Mouse (Mus musculus): ENCODE results near the gene Entpd7. TPM values are rescaled to one million over a fixed set of nuclear protein-coding genes. Genes with fewer than 3 reads are reported as not detected.

Entpd7 gene
- total and polyA plus RNA-seq, 2 experiments from 2014 or later: 8.4 to 9.3 TPM

DNA sequence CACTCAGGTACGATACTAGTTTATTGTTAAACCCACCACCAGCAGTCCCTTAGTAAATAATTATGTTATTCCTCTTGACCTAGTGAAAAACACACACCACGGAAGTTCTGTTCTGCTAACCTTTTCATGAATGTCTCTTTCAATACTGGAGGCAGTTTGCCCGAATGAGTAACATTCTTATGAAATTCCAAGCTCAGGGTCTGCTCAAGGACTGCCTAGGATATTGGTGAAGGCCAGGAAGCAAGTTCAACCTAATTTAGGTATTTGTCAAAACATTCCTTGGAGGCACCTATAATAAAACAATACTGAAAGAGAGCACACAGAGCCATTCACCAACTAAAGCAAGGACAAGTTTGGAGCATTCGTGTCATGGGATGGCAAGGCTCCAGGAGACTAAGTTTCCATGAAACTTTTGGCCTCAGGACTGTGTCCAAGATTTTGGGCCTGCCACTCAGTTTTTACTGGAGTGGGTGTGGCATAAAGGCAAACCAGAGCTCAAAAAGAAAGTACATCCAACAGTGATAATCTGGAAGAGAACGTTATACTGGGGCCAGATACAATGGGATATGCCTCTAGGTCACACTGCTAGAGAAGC, 80.0 kb downstream of the Entpd7 start:
- Histone ChIP-seq H3K4me2 (ENCODE audit: low read depth) (no peak overlapping the region), H3K27me3 (ENCODE audit: insufficient read depth, low read length) (no peaks in the 10 kb centered on the region), H3K4me1 (ENCODE audit: insufficient read depth) (no peaks in the 10 kb centered on the region), H3K36me3 (ENCODE audit: insufficient read depth) (no peaks in the 10 kb centered on the region), H3K9ac (no peak overlapping the region), H3K27ac (ENCODE audit: low read depth, low read length) (no peak overlapping the region), H3K9me3 (ENCODE audit: low read length) (no peaks in the 10 kb centered on the region), H3K4me3 (ENCODE audit: low read depth, low read length) (no peak overlapping the region)
- ATAC-seq (no peak), DNase-seq (no peak)
- no peak for TF ChIP-seq CTCF (IDR thresholded peaks at IDR 0.05; ENCODE audit: low read depth)
- 84% methylated on average over 5 of the region's 5 CpGs for WGBS

DNA sequence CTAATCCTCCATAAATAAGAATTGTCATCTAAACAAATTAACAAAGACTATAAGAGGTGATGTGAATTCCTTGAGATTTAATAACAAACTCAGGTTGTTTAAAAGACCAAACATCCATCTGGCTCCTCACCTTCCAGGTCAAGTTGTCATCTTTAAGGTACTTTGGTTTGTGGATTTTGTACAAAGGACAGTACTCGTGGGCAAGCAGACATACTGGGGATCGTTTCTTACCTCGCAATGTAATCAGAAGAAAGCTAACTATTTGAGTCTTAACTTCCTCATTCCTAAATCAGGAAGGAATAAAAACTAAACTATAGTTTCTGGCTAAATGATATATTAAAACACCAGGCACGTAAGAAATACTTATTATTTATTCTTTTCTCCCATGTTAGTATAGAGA, 81.1 kb downstream of the Entpd7 start:
- ATAC-seq: no peak
- Histone ChIP-seq H3K27me3 (ENCODE audit: insufficient read depth, low read length) (no peaks in the 10 kb centered on the region), H3K27ac (ENCODE audit: low read depth, low read length) (no peak overlapping the region), H3K4me1 (ENCODE audit: insufficient read depth) (no peaks in the 10 kb centered on the region), H3K4me2 (ENCODE audit: low read depth) (no peak overlapping the region), H3K9ac (no peak overlapping the region), H3K36me3 (ENCODE audit: insufficient read depth) (no peaks in the 10 kb centered on the region), H3K9me3 (ENCODE audit: low read length) (no peaks in the 10 kb centered on the region), H3K4me3 (ENCODE audit: low read depth, low read length) (no peak overlapping the region)
- WGBS: 92% methylated on average over 4 of the region's 4 CpGs
- TF ChIP-seq CTCF (IDR thresholded peaks at IDR 0.05; ENCODE audit: low read depth): no peak
- DNase-seq: no peak

DNA sequence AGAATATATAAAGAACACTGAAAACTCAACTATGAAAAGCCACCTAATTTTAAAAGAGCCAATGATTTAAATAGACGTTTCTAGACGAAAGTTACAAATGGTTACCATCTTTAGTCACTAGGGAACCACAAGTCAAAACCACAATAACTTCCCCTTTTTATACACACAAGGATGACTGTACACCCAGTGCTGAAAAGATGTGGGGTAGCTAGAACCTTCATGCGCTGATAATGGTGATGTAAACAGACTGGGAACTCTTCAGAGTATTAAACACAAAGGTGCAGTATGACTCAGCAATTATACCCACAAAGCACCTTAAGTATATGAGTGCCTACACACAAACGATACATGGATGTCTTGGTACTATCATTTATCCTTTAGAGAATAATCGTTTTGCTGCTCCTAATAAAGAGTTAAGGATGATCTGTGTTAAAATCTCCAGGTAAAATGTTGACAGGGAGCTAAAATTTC, 82.1 kb downstream of the Entpd7 start:
- Histone ChIP-seq H3K27me3 (ENCODE audit: insufficient read depth, low read length) (no peaks in the 10 kb centered on the region), H3K9ac (no peak overlapping the region), H3K27ac (ENCODE audit: low read depth, low read length) (no peak overlapping the region), H3K36me3 (ENCODE audit: insufficient read depth) (no peaks in the 10 kb centered on the region), H3K4me1 (ENCODE audit: insufficient read depth) (no peaks in the 10 kb centered on the region), H3K4me3 (ENCODE audit: low read depth, low read length) (no peak overlapping the region), H3K4me2 (ENCODE audit: low read depth) (no peak overlapping the region), H3K9me3 (ENCODE audit: low read length) (no peaks in the 10 kb centered on the region)
- no peak for TF ChIP-seq CTCF (IDR thresholded peaks at IDR 0.05; ENCODE audit: low read depth)
- DNase-seq: no peak
- ATAC-seq: no peak
- 88% methylated on average over 5 of the region's 5 CpGs for WGBS

DNA sequence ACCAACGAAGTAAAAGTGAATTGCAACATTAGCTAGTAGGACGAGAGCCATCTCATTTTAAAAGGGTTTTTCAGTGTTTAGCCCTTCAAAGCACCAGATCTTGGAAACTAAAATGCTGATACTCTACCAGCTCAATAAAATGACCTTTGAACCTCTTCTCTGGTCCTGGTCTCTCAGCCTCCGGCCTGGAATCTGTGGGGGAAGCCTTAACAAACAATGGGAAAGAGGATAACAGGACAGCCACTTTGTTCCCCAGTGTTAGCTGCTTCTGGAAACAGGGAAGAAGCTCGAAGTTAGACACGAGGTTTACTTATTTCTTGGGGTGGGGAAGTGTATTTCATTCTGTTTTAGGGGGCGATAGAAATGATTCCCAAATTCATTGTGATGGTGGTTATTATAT, 82.8 kb downstream of the Entpd7 start:
- no peaks in the 10 kb centered on the region for H3K27me3 ChIP-seq (ENCODE audit: insufficient read depth, low read length)
- no peak for TF ChIP-seq CTCF (IDR thresholded peaks at IDR 0.05; ENCODE audit: low read depth)
- ATAC-seq (no peak), DNase-seq (no peak)
- H3K9ac ChIP-seq: no peak overlapping the region
- H3K36me3 ChIP-seq (ENCODE audit: insufficient read depth): no peaks in the 10 kb centered on the region
- no peaks in the 10 kb centered on the region for H3K9me3 ChIP-seq (ENCODE audit: low read length)
- no peak overlapping the region for H3K27ac ChIP-seq (ENCODE audit: low read depth, low read length)
- WGBS: 57% methylated on average over 6 of the region's 6 CpGs
- no peak overlapping the region for H3K4me3 ChIP-seq (ENCODE audit: low read depth, low read length)
- H3K4me1 ChIP-seq (ENCODE audit: insufficient read depth): no peaks in the 10 kb centered on the region
- H3K4me2 ChIP-seq (ENCODE audit: low read depth): no peak overlapping the region

DNA sequence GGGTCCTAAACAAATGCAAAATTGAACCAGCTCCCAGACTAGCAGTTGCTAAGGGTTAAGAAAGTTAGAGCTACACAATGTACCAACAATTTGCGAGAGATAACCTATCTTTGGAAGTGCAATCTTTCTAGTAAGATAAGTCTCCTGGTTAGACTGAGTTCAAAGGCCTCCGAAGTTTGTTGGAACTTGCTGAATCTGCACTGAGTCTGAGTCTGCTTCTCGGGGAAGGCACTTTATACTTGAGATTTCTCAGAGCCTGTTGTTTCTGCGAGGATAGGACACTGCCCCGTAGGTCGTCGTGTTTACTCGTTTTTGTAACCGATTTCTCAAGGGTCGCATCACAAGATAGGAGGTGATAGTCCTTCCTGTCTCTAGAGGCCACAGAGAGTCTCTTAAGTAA, 86.0 kb downstream of the Entpd7 start:
- Histone ChIP-seq H3K9me3 (ENCODE audit: low read length) (no peaks in the 10 kb centered on the region), H3K4me3 (ENCODE audit: low read depth, low read length) (no peak overlapping the region), H3K4me1 (ENCODE audit: insufficient read depth) (no peaks in the 10 kb centered on the region), H3K27me3 (ENCODE audit: insufficient read depth, low read length) (no peaks in the 10 kb centered on the region), H3K9ac (no peak overlapping the region), H3K36me3 (ENCODE audit: insufficient read depth) (no peaks in the 10 kb centered on the region), H3K27ac (ENCODE audit: low read depth, low read length) (no peak overlapping the region), H3K4me2 (ENCODE audit: low read depth) (no peak overlapping the region)
- no peak for TF ChIP-seq CTCF (IDR thresholded peaks at IDR 0.05; ENCODE audit: low read depth)
- DNase-seq (no peak), ATAC-seq (no peak)
- 86% methylated on average over 10 of the region's 10 CpGs for WGBS

DNA sequence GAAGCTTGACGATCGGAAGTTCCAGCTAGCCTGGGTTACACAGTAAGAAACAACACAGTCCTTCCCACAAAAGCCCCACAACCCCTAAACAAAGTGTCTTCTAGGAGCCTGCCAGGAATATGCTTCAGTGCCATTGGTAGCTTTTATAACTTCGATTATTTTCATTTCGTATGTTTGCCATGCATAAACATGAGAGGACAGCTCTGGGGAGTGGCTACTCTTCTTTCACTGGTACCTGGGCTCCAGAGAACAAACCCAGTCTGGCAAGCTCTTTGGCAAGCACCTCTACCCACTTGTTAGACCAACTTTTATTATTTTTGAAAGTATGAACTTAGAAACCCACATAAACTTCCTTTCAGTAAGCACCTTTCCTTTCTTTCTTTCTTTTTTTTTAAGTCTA, 87.1 kb downstream of the Entpd7 start:
- TF ChIP-seq CTCF (IDR thresholded peaks at IDR 0.05; ENCODE audit: low read depth): no peak
- ATAC-seq: no peak
- Histone ChIP-seq H3K4me2 (ENCODE audit: low read depth) (no peak overlapping the region), H3K9me3 (ENCODE audit: low read length) (no peaks in the 10 kb centered on the region), H3K4me1 (ENCODE audit: insufficient read depth) (no peaks in the 10 kb centered on the region), H3K27me3 (ENCODE audit: insufficient read depth, low read length) (no peaks in the 10 kb centered on the region), H3K27ac (ENCODE audit: low read depth, low read length) (no peak overlapping the region), H3K9ac (no peak overlapping the region), H3K36me3 (ENCODE audit: insufficient read depth) (no peaks in the 10 kb centered on the region), H3K4me3 (ENCODE audit: low read depth, low read length) (no peak overlapping the region)
- 75% methylated on average over 4 of the region's 4 CpGs for WGBS
- no peak for DNase-seq

DNA sequence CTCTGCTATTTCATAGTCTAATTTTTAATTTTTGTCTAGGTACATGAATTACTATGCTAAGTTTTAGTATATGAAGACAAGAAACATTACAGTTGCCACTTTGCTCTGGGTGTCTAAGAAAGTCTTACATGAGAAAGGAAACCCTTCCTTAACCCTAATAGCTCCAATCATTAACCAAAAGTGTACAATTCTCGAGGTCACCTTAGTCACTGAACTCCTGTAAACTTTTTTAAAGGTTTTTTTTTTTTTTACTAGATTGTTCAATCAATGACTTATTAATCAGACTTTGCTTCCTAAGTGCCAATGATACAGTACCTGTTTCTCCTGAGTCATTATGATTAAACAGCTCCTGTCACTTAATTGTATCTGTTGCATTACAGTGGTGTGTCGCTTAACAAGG, 87.8 kb downstream of the Entpd7 start:
- TF ChIP-seq CTCF (IDR thresholded peaks at IDR 0.05; ENCODE audit: low read depth): no peak
- no peak for ATAC-seq
- no peak for DNase-seq
- Histone ChIP-seq H3K4me2 (ENCODE audit: low read depth) (no peak overlapping the region), H3K27ac (ENCODE audit: low read depth, low read length) (no peak overlapping the region), H3K36me3 (ENCODE audit: insufficient read depth) (no peaks in the 10 kb centered on the region), H3K4me1 (ENCODE audit: insufficient read depth) (no peaks in the 10 kb centered on the region), H3K4me3 (ENCODE audit: low read depth, low read length) (no peak overlapping the region), H3K9me3 (ENCODE audit: low read length) (no peaks in the 10 kb centered on the region), H3K27me3 (ENCODE audit: insufficient read depth, low read length) (no peaks in the 10 kb centered on the region), H3K9ac (no peak overlapping the region)
- 72% methylated on average over 2 of the region's 2 CpGs for WGBS
